Mouse (Mus musculus) forebrain, postnatal 0 days (tissue): ENCODE results near the gene Ntrk3. TPM values are rescaled to one million over a fixed set of nuclear protein-coding genes. Genes with fewer than 3 reads are reported as not detected.
A peak's percentile ranks its signal among the peaks of the same experiment; 100 is the strongest.

Source experiments
- ATAC-seq: fragments of 200-750 bp; cut with Nextera tagmentation; 2 replicates; pipeline ENCODE4 v1.8.0; 2017; ENCODE audit warnings: mild to moderate bottlenecking, moderate library complexity
- DNase-seq: peaks from one replicate; pipeline ENCODE4 v3.0.0-alpha.2; 2015
- H3K27ac ChIP-seq: fragments of 300-500 bp; sonication (generic); 2 replicates; pipeline ENCODE4 v1.5.1; 2014; ENCODE audit warnings: low read depth, mild to moderate bottlenecking, antibody characterized with exemption, low read length, moderate library complexity, mixed read lengths
- H3K27me3 ChIP-seq: fragments of 300-500 bp; sonication (generic); 2 replicates; pipeline ENCODE4 v1.6.1; 2014; ENCODE audit warnings: mild to moderate bottlenecking, low read length, mixed read lengths; ENCODE audit not compliant: insufficient read depth
- H3K36me3 ChIP-seq: fragments of 300-500 bp; sonication (generic); 2 replicates; pipeline ENCODE4 v1.6.1; 2014; ENCODE audit warnings: mild to moderate bottlenecking, moderate library complexity; ENCODE audit not compliant: insufficient read depth
- H3K4me1 ChIP-seq: fragments of 300-500 bp; sonication (generic); 2 replicates; pipeline ENCODE4 v1.6.1; 2014; ENCODE audit warnings: antibody characterized with exemption; ENCODE audit not compliant: insufficient read depth
- H3K4me2 ChIP-seq: fragments of 300-500 bp; sonication (generic); 2 replicates; pipeline ENCODE4 v1.6.1; 2014; ENCODE audit warnings: low read depth, mild to moderate bottlenecking, moderate library complexity
- H3K4me3 ChIP-seq: fragments of 300-500 bp; sonication (generic); 2 replicates; pipeline ENCODE4 v1.5.1; 2014; ENCODE audit warnings: low read depth, low read length, mixed read lengths
- H3K9ac ChIP-seq: fragments of 300-500 bp; sonication (generic); 2 replicates; pipeline ENCODE4 v1.6.1; 2014; ENCODE audit warnings: mild to moderate bottlenecking
- H3K9me3 ChIP-seq: fragments of 300-500 bp; sonication (generic); 2 replicates; pipeline ENCODE4 v1.6.1; 2016; ENCODE audit warnings: low read length
- CTCF ChIP-seq: sonication (generic); IDR thresholded peaks from 2 replicates; pipeline ENCODE4 v1.5.1; 2016; ENCODE audit warnings: antibody characterized with exemption, control low read depth, low read depth
- whole genome bisulfite sequencing: fragments of 180-500 bp; shearing (Covaris S2); extraction: QIAGEN DNeasy Blood & Tissue Kit; methylation state at CpG from one replicate; pipeline ENCODE4 v1.1.7; 2014; 5-methylcytosine and 5-hydroxymethylcytosine counted together
- polyA plus RNA-seq: library from polyadenylated mRNA; unstranded; fragments of >200 nt; fragmentation: Nextera tagmentation; extraction: Ambion mirVana; gene quantifications from 2 replicates; pipeline ENCODE4 v1.2.1, GENCODE M21; 2015
- total RNA-seq: library from RNA; depleted of rRNA; stranded (reverse); fragments of >200 nt; gene quantifications from 2 replicates; pipeline ENCODE4 v1.2.3, GENCODE M21; 2014

Ntrk3 gene
- total and polyA plus RNA-seq, 2 experiments from 2014 or later: 28.5 to 90.1 TPM

- ATAC-seq: no peak
Measured at GRCm38 (mm10) chr7:78623686-78624085, 114.1 kb downstream of the Ntrk3 start.

GRCm38 (mm10) chr7:78621115-78621514 is 116.7 kb downstream of the Ntrk3 start:
- H3K9ac ChIP-seq: no peak overlapping the region
- DNase-seq: no peak
- H3K36me3 ChIP-seq: no peaks in the 10 kb centered on the region
- H3K4me1 ChIP-seq: 0 out of 2 replicates have a peak, but pooled peaks cover 5% of the 10 kb centered on the region
- no peak for TF ChIP-seq CTCF
- H3K9me3 ChIP-seq: no peaks in the 10 kb centered on the region
- no peak overlapping the region for H3K4me2 ChIP-seq
- H3K27me3 ChIP-seq: no peaks in the 10 kb centered on the region
- ATAC-seq: no peak
- no peak overlapping the region for H3K4me3 ChIP-seq
- no peak overlapping the region for H3K27ac ChIP-seq
- WGBS: 52% methylated on average over 4 of the region's 4 CpGs

More at GRCm38 (mm10) chr7:78623686-78624085, 114.1 kb downstream of the Ntrk3 start:
- Histone ChIP-seq H3K9me3 (no peaks in the 10 kb centered on the region), H3K9ac (no peak overlapping the region), H3K4me2 (no peak overlapping the region), H3K36me3 (no peaks in the 10 kb centered on the region), H3K4me1 (0 out of 2 replicates have a peak, but pooled peaks cover 5% of the 10 kb centered on the region), H3K27me3 (no peaks in the 10 kb centered on the region), H3K4me3 (no peak overlapping the region), H3K27ac (no peak overlapping the region)
- 73% methylated on average over 4 of the region's 4 CpGs for WGBS
- TF ChIP-seq CTCF: no peak
- DNase-seq: no peak

- Histone ChIP-seq H3K4me1 (0 out of 2 replicates have a peak, but pooled peaks cover 5% of the 10 kb centered on the region), H3K27ac (no peak overlapping the region), H3K9ac (no peak overlapping the region), H3K36me3 (no peaks in the 10 kb centered on the region), H3K27me3 (no peaks in the 10 kb centered on the region), H3K4me3 (no peak overlapping the region), H3K4me2 (no peak overlapping the region), H3K9me3 (no peaks in the 10 kb centered on the region)
- DNase-seq (no peak), ATAC-seq (peak; percentile 47)
- 15% methylated on average over 9 of the region's 9 CpGs for WGBS
- TF ChIP-seq CTCF: no peak
Measured at GRCm38 (mm10) chr7:78619818-78620577, 117.8 kb downstream of the Ntrk3 start.

GRCm38 (mm10) chr7:78605538-78606130 is 132.2 kb downstream of the Ntrk3 start:
- Histone ChIP-seq H3K4me2 (no peak overlapping the region), H3K9ac (no peak overlapping the region), H3K4me3 (no peak overlapping the region), H3K9me3 (no peaks in the 10 kb centered on the region), H3K36me3 (no peaks in the 10 kb centered on the region), H3K27ac (no peak overlapping the region), H3K4me1 (no peaks in the 10 kb centered on the region), H3K27me3 (no peaks in the 10 kb centered on the region)
- no peak for ATAC-seq
- TF ChIP-seq CTCF: no peak
- 28% methylated on average over 5 of the region's 5 CpGs for WGBS
- no peak for DNase-seq

DNA sequence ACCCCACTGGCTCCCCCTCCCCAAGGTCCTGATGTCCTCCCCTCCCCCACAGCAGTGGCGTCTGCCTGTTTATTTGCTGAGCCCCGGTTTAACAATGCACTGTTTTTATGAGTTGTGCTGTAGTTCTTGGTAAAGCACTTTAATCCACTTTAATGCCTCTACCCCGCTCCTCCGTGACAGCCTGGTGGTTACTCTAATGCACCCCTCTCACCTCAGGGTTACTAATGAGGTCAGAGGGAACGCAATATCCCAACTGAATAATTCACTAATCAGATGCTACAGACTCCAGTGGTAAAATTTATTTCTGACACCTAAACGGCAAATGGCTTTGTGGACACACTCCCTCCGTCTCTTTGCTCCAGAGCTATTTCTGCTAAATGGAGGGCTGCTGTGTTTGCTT is 133.9 kb downstream of the Ntrk3 start:
- Histone ChIP-seq H3K27me3 (no peaks in the 10 kb centered on the region), H3K4me3 (no peak overlapping the region), H3K4me2 (no peak overlapping the region), H3K27ac (no peak overlapping the region), H3K9me3 (no peaks in the 10 kb centered on the region), H3K9ac (no peak overlapping the region), H3K36me3 (no peaks in the 10 kb centered on the region), H3K4me1 (no peaks in the 10 kb centered on the region)
- no peak for TF ChIP-seq CTCF
- ATAC-seq (peak; percentile 32; the same call in 1 of the 2 replicates), DNase-seq (no peak)
- 28% methylated on average over 7 of the region's 7 CpGs for WGBS

DNA sequence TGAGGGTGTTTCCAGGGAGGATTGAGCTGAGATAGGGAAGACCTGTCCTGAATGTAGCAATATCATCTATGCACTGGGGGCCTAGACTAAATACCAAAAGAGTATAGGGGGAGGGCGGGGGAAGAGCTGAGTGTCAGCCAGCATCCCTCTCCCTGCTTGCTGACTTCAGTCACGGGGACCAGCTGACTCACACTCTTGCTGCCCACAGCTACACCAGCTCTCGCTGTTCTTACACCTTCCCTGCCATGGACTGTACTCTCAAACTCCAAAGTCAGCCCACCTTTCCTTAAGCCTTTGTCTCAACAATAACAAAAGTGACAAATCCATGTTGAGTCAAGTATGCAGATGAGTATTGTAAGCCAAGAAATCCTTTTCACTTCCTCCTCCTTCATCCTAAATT is 136.0 kb downstream of the Ntrk3 start:
- no peak for DNase-seq
- 87% methylated on average over 3 of the region's 3 CpGs for WGBS
- Histone ChIP-seq H3K27me3 (no peaks in the 10 kb centered on the region), H3K27ac (no peak overlapping the region), H3K36me3 (no peaks in the 10 kb centered on the region), H3K4me1 (no peaks in the 10 kb centered on the region), H3K9me3 (no peaks in the 10 kb centered on the region), H3K4me2 (no peak overlapping the region), H3K9ac (no peak overlapping the region), H3K4me3 (no peak overlapping the region)
- ATAC-seq: no peak
- TF ChIP-seq CTCF: no peak

DNA sequence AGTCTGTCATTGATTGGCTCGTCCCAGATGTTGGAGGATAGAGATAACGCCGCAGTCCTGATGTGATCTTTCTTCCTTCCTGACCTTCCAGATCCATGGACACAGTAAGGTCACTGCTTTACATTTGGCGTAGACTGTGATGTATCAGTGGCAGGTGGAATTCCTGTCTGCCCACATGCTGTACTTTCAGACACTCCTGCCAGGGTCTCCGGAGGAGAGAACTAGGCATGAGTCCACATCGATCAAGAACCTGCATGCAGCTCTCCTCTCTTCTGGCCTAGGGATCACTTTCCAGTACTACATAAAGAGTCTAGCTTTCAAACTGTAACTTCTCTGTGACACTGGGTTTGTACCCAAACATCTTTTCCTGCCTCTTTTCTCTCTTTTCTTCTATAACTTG is 136.9 kb downstream of the Ntrk3 start:
- DNase-seq (no peak), ATAC-seq (no peak)
- H3K9ac ChIP-seq: no peak overlapping the region
- no peak overlapping the region for H3K4me2 ChIP-seq
- TF ChIP-seq CTCF: no peak
- no peaks in the 10 kb centered on the region for H3K9me3 ChIP-seq
- 91% methylated on average over 6 of the region's 6 CpGs for WGBS
- no peaks in the 10 kb centered on the region for H3K4me1 ChIP-seq
- no peaks in the 10 kb centered on the region for H3K27me3 ChIP-seq
- H3K27ac ChIP-seq: no peak overlapping the region
- H3K36me3 ChIP-seq: no peaks in the 10 kb centered on the region
- no peak overlapping the region for H3K4me3 ChIP-seq
